Mouse (Mus musculus) C2C12 (cell line): Measurements from ENCODE around the gene Ints6.

Experiments
- CTCF ChIP-seq: IDR thresholded peaks from one replicate; pipeline ENCODE4 v1.5.1; 2011; ENCODE audit not compliant: control insufficient read depth, insufficient read depth, insufficient read length
- MYOG ChIP-seq: IDR thresholded peaks from one replicate; pipeline ENCODE4 v1.6.1; 2011; ENCODE audit not compliant: control insufficient read depth, insufficient read length; ENCODE audit errors: extremely low read depth

DNA sequence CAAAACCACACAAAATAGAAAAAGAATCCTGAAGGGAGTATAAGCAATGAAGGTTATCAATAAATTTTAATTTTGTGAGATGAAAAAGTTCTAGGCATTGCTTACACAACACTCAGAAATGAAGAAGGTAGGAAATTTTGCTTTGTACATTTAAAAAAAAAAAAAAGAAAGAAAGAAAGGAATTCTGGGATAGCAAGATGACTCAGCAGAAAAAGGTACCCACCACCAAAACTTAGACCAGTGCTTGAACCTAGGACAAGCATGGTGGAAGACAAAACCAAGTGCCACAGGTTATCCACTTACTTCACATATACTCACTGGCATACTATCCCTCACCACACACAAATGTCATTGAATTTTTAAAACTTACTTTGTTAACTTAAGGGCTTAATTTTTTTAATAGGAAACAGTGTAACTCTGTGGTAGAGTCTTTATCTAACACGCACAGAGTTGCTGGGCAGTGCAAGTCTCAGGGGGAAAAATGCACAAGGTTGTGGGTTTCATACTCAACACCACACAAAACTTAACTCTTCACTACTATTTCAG lies 5.8 kb downstream of the Ints6 start:
- TF ChIP-seq CTCF (no peak), MYOG (no peak)
